Mouse (Mus musculus): ENCODE results near the gene Artn.

GRCm38 (mm10) chr4:117893376-117893775 is 36.2 kb downstream of the Artn start:
- TF ChIP-seq POLR2A (IDR thresholded peaks at IDR 0.05; ENCODE audit: borderline replicate concordance, insufficient read depth, low read length) (no peak), CTCF (IDR thresholded peaks at IDR 0.05; ENCODE audit: borderline replicate concordance, insufficient read depth, low read depth, low read length) (no peak)
